Mouse (Mus musculus) kidney, adult 8-10 months (tissue): ENCODE results near the gene Rnf224.

Source experiments
- DNase-seq, 2 experiments: peaks; one replicate each; pipeline ENCODE4 v3.0.0; 2022

Rnf224 gene

DNA sequence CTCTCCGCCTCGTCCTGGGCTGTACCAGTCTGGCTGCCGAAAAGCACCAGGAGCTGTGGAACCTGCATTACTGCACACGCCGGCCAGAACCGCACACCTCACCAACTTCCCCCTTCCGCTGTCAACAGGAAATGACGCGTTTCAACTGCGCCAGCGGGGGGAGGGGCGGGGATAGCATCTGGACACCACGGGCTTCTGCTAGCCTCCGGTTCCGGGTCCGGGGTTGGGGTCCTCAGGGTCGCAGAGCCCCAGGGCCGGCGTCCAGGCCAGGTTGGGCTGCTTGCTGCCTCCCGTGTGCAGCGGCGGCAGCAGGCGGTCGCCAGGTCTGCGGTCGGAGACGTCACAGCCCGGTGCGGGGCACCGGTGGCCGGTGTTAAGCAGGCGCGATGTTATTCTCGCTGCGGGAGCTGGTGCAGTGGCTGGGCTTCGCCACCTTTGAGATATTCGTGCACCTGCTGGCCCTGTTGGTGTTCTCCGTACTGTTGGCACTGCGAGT is 18.7 kb upstream of the Rnf224 start, which contains the start of gene Tmem203:
Gene Tmem203, plus strand, starts transcription at position 156 of the 496 bp plus-strand sequence.
- DNase-seq, result peak; percentile 80 to 89

DNA sequence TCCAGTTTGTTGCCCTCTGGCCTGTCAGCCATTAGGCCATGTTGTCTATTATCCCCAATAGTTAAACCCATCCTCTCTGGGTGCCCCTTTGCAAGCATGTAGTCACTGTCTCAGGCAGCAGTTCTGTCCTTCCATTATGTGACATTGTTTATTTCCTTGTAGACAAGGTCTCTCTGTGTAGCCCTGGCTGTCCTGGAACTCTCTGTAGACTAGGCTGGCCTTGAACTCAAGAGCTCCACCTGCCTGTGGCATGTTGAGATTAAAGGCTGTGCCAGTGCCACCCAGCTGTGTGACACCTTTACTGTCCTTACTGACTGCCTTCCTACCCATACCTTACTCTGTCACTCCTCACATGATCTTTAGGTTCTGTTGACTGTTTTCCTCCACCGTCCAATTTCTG is 15.7 kb upstream of the Rnf224 start:
- DNase-seq, result peak in 1 of 2 experiments; percentile 48

DNA sequence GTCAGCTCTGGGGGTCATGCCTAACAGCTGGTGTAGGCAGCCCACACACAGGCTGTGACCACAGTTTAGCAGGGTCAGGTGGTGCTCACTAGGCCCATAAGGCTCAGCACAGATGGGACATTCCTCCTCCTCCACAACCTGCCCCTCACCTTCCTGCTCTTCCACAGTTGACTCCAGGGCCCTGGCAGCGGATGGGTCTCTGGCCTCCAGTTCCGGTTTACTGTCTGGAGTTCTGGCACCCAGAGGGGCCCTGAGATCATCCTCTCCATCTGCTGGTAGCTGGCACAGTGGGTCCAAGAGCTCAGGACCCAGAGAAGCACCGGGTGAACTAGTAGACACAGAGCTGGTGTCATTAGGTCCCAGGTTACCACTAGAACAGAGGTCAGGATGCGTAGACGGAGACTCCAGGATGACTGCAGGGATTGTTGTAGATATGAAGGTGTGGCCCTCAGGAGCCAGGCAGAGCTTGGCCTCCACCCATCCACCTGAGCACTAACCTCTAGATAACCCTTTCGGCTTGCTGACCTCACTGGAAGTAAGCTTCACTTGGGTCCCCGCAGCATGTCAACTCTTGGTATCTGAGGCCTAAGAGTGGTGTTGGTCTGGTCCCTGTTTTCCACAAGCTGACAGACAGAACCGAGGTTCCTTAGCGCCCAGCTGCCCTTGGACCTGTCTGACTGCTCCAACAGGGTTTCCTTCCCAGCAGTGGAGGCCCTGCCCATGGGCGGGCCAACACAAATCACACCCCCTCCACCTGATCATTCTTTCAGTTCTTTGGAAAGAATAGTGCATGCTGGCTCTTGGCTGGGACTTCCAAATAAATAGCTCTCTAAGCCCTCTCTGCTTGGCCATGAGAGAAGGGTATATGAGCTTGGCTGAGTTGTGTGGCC is 9.8 kb upstream of the Rnf224 start, which contains the start of gene AL732309.1:
Gene AL732309.1, minus strand, starts transcription at position 681 of the 890 bp plus-strand sequence.
- DNase-seq, result peak in 1 of 2 experiments; percentile 41

DNA sequence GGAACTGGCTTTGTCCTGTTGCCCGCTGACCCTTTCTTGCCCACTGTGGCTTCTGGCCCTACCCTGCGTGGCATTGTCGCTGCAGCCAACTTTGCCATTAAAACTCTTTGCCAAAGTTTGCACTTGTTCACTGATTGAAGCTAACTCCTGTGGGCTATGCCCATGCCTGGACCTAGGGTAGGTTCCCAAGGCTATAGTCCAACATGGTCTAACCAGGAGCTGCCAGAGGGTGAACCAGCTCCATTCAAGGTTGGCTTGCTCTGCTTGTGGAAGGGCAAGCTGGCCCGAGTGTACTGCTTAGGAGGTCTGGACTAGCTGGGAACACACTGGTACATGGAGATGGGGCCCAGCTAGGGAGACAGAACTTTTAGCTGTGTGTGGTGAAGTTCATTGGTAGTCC is 7.6 kb upstream of the Rnf224 start:
- no peak for DNase-seq

DNA sequence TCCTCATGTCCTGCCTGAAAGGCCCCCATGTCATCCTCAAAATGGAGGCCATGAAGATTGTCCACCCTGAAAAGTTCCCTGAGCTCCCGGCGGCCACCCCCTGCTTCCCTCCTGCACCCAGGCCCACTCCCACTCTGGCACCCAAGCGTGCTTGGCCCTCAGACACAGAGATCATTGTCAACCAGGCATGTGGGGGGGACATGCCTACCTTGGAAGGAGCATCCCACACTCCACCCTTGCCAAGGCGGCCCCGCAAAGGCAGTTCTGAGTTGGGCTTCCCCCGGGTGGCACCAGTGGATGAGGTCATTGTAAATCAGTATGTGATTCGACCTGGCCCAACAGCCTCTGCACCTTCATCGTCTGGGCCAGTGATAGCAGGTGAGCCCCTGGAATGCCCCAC is 6.8 kb upstream of the Rnf224 start:
- no peak for DNase-seq

DNA sequence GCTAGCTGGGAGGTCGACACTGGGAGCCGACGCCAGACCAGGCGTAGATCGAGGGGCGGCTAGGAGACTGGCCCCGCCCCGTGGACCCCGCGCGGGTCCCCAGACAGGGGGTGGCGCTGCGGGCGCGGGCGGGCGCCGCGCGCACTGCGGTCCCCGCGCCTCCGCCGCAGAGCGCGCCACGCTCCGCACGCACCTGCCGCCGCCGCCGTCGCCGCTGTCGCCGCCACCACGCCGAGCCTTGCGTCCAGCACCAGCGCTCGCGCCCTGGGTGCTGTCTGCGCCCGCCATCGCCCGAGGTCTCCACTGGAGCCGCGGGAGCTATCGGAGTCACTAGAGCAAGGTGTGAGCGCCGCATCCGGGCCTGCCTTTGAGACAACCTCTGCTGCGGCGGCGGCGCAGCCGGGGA is 5.5 kb upstream of the Rnf224 start, which contains the start of the genes Rnf208 and Cysrt1:
Gene Rnf208, plus strand, starts transcription at position 155 of the 406 bp plus-strand sequence.
Gene Cysrt1, minus strand, starts transcription at position 352 of the 406 bp plus-strand sequence.
- DNase-seq, result no peak

DNA sequence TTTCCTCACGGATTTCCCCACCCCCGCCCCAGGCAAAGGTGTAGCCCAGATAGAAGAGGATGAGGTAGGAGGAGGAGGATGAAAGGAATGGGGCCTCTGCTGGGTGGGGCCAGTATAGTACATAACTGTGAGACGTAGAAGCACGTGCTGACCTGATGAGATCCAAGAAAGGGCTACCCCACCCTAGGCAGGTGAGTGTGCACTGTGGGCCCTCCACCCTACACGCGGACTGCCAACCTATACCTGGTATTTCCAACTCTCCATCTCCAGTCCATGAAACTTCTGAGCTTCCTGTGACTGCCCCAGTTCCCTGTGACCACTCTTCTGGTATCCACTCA is 4.8 kb upstream of the Rnf224 start:
- no peak for DNase-seq

DNA sequence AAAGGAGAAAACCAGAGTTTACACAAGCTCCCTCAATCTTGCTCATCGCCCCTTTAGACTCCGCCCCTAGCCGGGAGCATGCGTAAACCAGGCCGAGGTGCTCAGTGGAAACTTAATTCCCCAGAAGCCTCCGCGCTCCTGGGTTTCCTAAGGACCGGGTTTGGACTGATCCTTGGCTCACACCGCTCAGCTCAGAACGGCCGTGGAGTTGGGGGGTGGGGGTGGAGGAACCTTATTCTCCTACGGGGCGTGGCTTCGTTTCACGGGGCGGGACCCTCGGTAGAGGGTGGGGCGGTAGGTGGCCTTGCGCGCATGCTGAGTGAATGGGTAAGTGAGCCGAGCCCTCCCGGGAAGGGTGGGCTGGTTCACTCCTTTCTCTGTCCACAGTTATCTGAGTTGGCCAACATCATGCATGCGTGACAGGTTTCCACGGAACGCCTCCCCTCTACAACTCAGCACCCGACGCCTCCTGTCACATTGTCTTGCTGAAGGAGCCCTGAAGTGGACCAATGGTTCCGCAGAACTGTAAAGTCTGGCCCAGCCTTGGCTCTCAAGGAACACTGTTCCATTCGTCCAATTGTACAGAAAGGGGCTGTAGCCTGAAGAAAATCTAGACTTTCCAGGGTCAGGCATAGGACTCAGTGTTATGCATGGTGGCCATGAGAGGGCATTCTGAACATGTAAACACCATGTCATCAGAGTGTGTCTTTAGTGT is 4.3 kb upstream of the Rnf224 start:
- DNase-seq, result peak; percentile 87 to 89

DNA sequence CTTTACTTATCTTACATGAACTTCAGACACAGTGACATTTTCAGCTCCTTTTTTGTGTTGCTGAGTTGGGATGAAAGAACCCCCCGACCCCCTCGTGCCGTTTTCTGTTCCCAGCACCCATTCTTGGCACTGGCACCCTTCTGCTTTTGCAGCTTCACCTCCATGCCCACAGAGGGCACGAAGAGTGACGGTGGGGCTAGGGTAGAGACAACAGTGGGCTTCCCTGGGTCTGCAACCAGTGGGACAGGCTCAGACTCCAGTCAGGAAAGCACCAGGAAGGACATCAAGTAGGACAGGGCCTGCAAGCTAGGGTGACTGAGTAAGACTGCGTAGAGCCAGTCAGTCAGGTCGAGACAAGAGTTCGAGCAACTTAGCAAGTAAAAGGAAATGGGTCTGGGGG is 3.7 kb upstream of the Rnf224 start:
- DNase-seq, result no peak

DNA sequence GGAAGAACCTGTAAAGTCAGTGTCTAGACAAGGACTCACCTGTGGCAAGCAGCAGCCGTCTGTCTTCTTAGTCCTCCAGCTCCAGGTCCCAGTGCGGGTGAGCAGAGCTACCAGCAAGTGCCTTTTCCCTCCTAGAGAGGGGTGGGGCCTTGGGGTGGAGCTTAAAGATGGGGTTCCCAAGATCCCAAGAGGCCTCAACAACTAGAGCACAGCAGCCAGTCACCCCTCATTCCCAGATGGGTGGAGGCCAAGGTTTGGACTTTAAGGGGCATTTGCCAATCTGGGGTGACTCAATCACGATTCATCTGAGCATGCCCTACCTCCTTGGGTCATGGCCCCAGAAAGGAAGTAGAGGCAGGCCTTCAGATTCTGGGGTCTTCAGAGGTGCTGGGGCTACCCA is 3.2 kb upstream of the Rnf224 start:
- DNase-seq, result no peak

DNA sequence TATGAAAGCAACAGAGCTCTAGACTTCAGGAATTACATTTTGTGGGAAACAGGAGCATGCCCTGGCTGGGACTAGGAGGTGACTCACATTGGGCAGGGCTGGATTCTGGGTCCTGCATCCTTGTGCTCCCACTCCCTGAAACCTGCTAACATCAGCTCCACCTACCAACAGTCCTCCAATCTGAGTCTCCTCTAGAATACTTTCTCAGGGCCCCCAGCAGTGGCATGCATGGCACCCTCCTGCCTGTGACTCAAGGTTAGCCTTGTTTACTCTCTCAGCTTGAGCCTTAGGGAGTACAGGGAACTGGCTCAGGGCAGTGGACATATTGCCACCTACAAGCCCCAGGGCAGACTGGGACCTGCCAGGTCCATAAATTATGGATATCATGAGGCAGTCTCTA is 1.5 kb upstream of the Rnf224 start:
- DNase-seq, result no peak

DNA sequence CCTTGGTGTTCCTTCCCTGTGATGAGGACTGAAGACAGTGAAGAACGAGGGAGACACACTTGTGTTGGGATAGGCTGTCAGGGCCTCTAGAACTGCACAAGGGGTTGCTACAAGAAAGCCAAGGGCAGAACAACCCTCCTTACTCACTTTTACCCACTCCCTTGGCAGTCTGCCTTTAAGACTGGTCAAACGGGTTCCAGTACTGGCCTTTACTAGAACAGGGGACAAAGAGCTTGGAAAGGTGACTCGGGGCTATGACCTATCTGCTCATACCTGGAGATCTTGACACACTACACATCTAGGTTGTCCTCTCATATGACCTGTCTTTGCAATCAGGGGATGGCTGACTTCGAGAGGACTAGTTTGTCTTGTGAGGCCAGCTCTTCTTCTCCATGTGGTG is 935 bp upstream of the Rnf224 start:
- DNase-seq, result peak; percentile 57 to 80

DNA sequence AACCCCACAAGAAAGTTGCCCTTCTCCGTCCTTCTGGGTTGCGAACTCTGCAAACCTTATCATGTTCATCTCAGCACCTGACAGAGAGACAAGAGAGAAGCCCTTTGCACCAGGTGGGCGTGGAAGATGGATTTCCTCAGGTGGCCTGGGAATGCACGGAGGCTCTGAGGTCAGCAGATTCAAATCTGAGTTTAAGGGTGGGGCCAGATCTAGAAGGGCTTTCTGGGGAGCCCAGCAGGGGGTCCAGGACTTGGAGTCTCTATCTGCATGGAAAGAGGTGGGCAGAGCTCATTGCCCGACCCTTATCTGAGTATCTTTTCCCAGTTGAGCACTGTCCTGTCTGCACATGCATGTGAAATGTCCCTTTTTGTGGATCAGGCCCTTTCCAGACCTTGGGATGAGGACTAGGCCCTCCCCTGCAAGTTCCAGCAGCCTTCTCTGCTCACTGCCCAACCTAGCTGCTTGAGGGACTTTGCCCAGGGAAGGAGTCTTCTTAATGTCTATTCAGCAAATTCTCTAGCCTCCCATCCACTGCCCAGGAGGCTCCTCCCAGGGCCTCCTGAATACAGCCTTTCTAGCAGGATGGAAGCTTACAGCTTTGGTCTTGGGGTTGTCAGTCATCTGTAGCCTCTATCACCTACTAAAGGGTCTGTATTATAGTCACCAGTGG is 1.9 kb downstream of the Rnf224 start:
- peak; percentile 63 to 81 for DNase-seq

DNA sequence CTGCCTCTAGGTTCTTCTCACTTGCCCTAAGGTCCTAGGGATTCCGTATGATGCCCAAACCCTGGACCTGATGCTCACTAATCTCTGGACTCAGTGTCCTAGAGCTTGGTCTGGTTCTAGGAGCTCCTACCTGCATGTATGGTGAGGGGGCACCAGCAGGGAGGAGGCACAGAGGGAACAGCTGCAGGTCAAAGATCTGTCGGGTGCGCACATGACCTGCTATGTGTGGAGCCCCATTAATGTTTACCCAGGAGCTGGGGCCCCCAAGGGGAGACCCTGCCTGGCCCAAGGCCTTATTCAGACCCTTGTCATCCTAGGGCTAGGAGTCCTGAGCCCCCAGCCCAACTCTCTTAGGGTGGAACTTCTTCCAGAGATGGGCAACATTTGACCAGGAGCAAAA is 2.5 kb downstream of the Rnf224 start, which contains the start of gene Slc34a3:
Gene Slc34a3, minus strand, starts transcription at position 315 of the 400 bp plus-strand sequence.
- DNase-seq, result peak; percentile 62 to 63

DNA sequence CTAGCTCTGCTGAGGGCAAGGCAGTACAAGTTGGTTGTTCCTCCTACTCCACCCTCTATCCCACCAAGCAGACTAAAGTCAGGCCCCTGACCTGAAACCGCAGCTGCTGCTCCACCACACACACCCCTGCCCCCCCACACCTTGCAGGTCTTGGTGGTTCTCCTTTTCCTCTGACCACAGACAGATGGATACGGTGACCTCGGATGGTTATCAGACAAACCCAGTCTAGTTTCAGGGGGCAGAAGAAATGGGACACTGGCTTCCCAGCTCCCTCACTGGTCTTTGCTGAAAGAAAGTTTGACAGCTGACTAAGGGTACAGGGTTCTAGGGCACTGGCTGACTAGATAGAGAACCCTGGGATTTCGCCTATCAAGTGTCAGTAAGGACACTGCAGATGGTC is 3.2 kb downstream of the Rnf224 start:
- DNase-seq, result no peak

DNA sequence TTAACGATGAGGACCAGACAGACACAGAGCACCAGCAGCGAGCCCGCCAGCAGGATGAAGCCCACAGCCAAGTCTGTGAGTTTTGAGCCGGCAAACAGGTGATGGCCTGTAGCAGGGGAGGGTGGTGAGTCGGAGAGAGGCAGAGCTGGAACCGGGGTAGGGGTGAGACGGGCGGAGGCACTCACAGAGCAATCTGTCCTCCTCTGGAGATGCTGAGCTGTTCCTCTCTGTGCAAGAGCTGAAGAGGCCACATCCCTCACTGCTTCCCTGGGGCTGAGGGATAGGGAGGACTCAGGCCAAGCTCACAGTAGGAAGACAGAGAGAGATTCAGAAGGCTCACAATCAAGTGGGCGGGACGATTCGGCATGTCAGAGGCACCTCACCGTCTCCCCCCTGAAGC is 5.5 kb downstream of the Rnf224 start:
- no peak for DNase-seq

DNA sequence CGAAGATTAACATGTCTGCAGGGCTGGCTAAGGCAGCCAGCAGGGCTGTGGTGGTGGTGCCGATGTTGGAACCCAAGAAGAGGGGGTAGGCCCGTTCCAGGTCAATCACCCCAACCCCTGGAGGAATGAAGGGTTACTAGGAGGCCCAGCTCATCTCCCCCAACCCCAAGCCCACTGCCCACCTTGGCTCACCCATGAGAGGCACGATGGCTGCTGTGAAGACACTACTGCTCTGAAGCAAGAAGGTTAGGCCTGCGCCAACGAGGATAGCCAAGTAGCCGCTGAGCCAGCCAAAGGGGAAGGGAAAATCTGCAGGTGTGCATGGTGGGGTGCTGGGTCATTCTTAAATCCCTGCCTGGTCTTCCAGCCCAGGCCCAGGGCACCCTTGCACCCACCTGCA is 6.0 kb downstream of the Rnf224 start:
- DNase-seq, result no peak

DNA sequence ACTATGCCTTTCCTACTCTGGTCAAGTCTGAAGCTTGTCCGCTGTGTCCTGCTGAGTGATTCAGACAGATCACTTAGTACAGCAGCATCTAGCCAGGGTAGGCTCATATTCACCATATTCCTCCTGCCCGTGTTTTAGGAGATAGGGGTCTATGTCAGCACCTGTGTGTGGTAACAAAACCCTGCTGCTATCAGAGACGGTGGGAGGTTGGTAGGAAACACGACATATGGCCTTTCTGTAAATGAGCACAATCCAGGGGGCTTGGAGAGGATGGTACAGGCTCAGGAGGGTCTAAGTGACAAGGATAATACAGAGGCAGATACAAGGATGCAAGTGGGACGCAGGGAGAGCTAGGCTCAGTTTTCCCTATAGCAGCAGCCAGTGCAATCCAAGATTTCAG is 7.0 kb downstream of the Rnf224 start:
- no peak for DNase-seq

DNA sequence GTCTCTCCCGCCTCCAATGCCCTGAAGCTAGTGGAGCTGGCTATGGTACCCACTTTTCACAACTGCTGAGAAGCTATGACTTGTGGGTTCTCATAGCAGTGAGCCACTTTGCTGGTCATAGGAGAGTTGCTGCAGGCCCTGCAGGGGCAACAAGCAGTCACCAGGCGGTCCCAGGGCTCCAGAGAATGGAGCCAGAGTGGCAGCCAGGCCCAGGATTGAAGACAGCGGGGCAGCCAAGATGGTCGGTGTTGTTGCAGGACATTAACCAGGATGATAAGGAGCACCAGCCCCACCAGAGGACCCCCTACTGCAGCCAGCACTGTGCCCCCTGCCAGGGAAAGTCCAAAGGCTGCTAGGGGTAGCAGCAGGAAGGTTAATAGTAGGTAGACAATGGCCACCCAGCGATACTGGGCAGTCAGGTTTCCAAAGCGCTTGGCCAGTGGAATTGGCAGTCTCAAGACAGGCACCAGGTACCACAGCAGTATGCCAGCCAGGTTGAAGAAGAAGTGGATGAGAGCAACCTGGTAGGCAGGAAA is 7.5 kb downstream of the Rnf224 start:
- no peak for DNase-seq

DNA sequence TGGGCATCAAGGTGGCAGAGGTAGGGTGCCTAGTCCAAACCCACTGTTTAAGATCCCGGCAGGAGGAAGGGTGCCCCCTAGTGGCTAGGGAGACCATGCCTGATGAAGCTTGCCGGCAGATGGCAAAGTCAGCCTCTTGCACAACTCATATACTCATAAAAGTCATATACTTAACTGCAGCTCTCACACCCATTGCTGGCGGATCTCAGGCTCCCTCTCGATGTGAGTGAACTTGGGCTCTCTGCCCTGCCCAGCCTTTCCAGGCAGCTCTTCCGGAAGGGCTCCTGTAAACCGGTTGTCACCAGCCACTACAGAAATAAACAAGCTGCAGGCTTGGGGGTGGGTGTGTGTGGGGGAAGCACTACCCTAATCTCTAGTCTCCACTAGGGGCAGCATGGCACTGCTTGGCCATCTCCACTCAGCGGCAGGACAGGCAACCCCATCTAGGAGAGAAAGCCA is 8.1 kb downstream of the Rnf224 start:
- peak; percentile 91 to 94 for DNase-seq

DNA sequence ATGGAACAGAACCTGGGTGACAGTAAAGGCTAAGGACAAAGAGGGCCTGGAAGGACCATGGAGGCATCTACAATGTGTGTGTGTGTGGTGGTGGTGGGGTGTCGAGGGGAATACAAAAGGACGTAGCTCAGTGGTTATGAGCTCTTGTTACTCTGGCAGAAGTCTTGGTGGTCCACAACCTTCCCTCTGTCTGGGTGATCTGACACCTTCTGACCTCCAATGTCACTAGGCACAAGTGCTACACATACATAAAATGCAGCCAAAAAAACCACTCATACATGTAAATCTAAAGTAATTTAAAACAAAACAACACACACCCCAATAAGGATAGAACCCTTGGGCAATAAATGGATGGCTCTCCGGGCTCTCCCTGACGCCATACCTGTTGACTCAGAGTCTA is 9.2 kb downstream of the Rnf224 start:
- DNase-seq, result no peak

DNA sequence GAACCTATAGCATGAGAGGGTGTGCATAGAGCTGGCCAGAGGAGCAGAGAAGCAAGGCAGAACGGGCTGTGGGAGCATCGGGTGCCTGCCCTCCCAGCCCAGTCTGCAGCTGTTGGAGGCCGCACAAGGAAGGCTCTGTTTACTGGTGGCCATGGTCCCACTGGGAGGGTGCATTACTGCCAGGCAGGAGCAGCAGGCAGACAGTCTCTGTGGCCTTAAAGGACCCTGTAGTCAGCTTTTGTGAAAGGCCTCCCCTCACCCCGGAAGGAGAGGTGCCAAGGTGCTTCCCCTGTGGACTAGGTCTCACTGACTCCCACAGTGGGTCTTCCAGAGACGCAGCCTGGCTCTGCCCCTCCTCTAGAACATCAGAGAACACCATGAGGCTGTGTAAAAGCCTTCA is 9.7 kb downstream of the Rnf224 start:
- DNase-seq, result no peak
